Mouse (Mus musculus): ENCODE results near the gene Dyx1c1.
A peak's percentile ranks its signal among the peaks of the same experiment; 100 is the strongest.

Dyx1c1 gene

DNA sequence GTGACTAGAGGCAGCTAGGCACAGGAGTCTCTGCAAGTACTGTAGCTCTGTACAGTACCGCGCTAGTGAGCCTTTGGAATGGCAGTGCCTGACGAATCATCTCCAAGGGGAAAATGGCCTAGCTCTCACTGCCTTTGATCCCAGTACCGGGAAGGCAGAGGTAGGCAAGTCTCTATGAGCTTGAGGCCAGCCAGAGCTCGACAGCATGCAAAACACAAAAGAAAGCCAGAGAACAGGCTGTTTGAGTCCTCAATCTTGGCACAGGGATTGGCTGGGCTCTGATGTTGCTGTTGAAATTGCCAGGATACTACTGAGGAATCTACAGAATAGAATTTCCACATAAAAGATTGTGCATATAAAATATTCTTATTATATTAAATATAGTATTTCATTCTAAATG, 13.8 kb downstream of the Dyx1c1 start:
- DNase-seq (ENCODE audit: extremely low read depth, low read depth, low spot score) = no peak

DNA sequence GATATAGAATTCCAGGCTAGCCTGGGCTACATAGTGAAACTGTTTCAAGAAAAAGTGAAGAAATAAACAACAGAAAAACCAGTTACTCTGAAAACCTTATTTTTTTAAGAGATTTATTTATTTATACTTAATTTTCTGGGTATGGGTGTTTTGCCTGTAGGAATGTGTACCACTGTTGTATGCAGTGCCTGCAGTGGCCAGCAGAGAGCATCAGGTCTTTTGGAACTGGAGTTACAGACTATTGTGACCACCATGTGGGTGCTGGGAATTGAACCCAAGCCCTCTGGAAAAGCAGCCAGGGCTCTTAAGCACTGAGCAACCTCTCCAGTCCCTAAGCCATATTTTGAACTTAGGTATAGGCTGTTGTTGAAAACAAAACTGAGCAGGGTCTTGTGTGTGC, 14.4 kb downstream of the Dyx1c1 start:
- DNase-seq (ENCODE audit: extremely low read depth, low read depth, low spot score) = no peak

DNA sequence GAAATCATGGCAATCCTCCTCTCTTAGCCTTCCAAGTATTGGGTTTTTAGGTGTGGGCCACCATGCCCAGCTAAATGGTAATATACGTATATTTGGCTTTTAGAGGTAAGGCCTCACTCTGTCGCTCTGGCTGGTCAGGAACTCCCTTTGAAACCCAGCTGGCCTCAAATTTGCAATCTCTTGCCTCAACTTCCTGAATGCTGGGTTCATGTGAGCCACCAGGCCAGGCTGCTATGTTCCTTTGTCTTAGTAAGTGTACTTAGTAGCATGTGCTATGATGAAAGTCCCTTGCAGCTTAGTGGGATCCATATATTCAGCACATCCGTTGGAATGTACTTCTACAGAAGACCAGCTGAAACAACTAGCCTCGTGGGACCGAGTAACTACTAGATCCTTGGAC, 16.1 kb downstream of the Dyx1c1 start:
- no peak for DNase-seq (ENCODE audit: extremely low read depth, low read depth, low spot score)

DNA sequence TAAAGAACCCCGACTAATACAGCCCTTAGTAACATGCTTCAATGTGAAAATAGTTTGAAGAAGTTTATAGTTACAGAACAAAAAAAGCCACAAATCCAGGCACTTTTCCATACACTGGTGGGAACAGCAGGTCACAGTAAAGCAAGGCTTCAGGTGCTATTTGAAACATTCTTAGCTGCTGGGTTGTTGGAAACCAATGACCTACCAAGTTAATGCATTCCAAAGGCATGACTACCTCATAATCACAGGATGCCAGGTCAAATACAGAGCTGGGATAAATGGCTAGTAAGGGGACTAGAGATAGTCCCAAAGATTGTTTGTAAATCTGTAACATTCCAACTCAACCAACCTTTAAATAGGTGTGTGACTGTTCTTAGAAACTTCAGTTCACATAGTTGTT, 16.7 kb downstream of the Dyx1c1 start:
- DNase-seq (ENCODE audit: extremely low read depth, low read depth, low spot score) = no peak

DNA sequence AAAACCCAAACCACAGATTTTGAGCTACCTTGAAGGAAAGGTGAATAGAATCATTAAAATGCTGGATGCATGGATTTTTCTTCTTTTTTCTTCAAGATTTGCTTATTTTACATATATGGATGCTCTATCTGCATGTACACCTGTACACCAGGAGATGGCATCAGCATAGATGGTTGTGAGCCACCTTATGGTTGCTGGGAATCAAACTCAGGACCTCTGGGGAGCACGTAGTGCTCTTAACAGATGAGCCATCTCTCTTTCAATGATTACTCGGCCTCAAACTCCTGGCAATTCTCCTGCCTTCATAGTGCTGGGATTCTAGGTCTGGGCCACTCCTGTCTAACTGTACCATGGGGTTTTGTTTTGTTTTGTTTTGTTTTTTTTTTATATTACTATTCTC, 24.5 kb downstream of the Dyx1c1 start:
- DNase-seq (ENCODE audit: extremely low read depth, low read depth, low spot score) = no peak

DNA sequence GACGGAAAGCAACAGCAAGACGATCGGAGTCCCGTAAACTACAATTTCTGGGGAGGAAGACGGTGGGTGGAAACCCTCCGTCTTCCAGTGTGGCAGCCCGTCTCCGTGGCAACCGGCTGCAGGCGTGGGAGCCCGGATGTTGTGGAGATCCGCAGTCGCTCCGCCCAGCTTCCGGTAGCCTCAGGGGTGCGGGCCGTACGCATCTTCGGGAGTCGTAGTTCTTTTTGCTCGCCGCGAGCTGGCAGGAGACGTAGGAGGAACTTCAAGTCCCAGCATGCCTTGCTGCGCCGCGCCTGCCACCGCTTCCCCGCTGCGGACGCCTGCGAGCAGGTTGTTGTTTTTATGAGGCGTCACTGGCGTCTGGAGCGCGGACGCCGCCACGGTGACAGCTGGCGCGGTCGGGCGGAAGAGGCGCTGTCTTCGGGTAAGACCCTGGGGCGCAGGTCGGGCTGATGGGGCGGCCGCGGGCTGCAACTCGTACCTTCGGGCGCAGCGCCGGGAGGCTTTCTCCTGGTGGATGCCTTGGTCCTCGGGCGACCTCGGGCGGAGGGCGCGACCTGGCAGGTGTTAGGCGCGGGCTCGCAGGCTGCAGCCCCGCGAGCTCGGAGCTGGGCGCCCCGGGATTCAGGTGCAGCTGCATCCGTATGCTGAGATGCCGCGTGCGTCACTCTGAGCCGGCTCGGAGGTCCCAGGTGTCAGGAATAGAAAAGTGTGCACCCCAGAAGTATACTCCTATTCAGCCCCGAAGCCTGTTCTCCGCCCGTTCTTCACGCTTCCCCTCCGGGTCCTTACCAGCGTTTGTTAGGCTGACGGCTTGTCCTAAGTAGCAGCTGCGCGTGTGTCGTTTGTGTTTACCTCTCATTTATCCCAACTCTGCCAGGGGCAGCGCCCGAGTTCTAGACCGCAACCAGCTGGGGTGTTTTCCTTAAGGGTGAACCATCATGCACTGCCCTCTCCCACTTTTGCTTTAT, 26.9 kb downstream of the Dyx1c1 start, which contains the start of the genes Ccpg1os and Ccpg1:
Ccpg1os (minus strand) TSS at position 133 of the 971 bp plus-strand sequence.
Ccpg1 (plus strand) TSS at position 180 of the 971 bp plus-strand sequence.
- peak; percentile 85 for DNase-seq (ENCODE audit: extremely low read depth, low read depth, low spot score)

DNA sequence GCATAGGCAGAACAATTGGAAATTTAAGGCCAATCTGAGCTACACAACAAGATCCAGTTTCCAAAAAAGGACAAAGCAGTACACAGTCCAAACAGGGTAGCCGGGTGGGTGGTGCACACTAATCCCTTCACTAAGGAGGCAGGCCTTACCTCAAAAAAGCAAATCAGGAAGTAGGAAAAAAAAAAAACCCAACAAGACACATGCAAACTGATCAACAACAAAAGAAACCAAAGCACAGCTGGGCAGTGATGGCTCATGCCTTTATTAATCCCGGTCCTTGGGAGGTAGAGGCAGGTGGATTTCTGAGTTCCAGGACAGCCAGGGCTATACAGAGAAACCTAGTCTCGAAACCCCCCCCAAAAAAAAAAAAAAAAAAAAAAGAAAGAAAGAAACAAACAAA, 29.1 kb downstream of the Dyx1c1 start:
- no peak for DNase-seq (ENCODE audit: extremely low read depth, low read depth, low spot score)

DNA sequence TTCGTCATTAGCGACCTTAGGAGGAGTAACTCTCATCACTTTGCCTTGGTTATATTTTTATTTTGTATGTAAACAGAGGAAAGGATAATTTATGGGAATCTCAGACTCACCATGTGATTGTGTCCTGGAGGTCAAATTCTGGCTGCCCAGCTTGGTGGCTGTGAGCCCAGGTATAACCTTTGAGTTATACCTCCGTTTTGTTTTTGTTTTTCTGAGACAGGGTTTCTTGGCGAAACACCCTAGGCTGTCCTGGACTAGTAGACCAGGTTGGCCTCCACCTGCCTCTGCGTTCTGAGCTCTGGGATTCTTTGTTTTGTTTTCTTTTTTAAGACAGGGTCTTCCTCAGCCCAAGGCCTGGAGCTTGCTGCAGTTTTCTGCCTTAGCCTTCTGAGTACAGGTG, 30.1 kb downstream of the Dyx1c1 start:
- no peak for DNase-seq (ENCODE audit: extremely low read depth, low read depth, low spot score)

DNA sequence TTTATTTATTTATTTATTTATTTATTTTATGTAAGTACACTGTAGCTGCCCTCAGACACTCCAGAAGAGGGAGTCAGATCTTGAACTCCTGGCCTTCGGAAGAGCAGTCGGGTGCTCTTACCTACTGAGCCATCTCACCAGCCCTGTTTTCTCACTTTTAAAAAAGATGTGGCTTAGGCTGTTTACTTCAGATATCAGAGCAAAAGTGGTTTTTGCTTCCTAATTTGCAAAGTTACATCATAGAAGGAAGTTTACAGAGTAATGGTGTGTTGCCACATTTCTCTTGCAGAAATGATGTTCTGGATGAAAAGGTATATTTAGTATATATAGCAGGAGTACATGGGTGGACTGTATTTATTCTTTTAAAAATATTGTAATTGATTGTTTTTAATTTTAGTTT, 32.8 kb downstream of the Dyx1c1 start:
- no peak for DNase-seq (ENCODE audit: extremely low read depth, low read depth, low spot score)

DNA sequence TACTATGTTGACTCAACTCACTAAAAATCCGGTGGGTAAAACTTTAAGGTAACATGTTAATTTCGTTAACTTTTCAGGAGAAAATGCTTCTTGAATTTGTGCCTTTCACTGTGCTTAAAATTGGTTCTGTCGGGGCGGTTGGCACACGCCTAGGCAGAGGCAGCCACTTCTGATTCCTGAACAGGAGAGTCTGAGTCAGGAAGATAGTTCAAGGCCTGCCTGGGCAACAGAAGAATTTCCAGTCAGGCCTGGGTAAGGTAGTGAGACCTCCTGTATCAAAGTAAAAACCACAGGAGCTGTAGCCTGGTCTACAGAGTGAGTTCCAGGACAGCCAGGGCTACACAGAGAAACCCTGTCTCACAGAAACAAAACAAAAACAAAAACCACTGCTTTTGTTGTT, 34.0 kb downstream of the Dyx1c1 start:
- DNase-seq (ENCODE audit: extremely low read depth, low read depth, low spot score) = no peak

DNA sequence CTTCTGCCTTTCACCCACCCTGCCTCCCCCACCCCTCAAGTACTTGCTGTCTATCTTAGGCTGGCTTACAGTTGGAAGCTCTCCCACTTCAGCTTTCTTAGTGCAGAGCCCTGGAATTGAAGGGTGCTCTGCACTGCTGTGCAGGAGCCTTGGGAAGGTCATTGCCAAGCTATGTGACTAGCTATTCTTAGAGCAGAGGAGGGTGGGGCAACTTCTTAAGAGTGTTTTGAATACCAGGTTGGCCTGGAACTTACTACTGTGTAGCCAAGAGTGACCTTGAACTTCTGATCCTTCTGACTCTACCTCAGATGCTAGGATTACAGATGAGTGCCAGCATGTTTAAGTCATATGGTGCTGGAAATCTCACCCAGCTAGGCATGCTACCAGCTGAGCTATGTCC, 37.6 kb downstream of the Dyx1c1 start:
- no peak for DNase-seq (ENCODE audit: extremely low read depth, low read depth, low spot score)

DNA sequence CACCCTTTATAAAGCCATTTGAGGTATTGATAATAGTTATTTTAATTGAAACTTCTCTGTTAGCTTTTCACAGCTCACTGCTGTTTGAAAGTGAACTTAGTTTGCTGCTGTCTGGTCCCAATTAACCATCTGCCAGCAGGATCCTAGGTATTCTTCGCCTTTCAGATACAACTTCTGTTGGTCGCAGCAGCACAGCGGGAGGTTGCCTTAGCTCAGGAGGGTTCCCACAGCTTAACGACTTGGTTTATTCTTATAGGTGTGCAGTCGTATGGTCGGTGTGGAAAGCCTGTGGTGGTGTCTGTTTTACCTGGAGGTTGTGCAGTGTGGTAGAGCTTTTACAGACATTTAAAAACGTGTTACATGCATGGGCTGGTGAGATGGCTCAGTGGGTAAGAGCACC, 38.2 kb downstream of the Dyx1c1 start:
- no peak for DNase-seq (ENCODE audit: extremely low read depth, low read depth, low spot score)

DNA sequence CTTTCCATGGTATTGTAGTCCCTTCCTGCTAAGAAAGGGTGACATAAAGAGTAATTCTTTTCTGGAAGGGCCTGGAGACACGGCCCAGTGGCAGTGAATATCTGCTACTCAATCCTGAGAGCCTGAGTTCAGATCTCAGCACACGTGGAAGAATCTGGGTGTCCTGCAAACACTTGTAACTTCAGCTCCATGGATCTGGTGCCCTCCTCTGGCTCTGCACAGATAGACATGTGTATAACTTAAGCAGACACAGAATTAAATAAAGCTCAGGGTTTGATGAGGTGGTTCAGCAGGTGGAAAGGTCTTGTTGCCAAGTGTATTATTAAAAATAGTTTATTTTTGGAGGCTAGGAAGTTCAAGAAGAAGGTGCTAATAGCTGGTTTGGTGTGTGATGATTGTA, 41.9 kb downstream of the Dyx1c1 start:
- no peak for DNase-seq (ENCODE audit: extremely low read depth, low read depth, low spot score)

DNA sequence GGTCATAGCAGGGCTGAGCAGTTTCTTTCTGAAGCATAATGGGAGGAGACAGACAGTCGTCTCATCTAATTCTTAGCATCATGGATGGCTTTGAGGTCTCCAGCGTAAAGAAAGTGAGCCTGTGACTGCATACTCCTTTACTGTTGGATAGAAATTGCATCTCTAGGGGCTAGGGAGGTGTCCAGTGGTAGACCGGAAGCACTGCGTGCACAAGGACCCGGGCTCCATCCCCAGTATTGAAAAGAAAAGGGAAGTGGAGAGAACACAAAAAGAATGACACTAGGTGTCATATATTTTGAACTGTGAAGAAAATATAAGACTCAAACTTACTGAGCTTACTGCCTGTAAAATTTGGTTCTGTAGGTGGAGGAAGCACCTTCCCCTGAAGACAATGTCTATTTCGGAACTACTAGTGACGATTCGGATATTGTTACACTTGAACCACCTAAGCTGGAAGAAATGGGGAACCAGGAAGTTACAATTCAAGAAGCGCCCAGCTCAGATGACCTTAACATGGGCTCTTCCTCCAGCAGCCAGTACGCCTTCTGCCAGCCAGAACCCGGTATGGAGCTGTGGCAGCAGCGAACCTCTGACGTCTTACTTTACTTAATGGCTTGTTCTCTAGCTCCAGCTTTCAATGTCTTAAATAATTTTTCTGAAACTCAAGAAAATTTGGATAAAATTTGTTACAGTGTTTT, 42.9 kb downstream of the Dyx1c1 start:
- no peak for DNase-seq (ENCODE audit: extremely low read depth, low read depth, low spot score)

DNA sequence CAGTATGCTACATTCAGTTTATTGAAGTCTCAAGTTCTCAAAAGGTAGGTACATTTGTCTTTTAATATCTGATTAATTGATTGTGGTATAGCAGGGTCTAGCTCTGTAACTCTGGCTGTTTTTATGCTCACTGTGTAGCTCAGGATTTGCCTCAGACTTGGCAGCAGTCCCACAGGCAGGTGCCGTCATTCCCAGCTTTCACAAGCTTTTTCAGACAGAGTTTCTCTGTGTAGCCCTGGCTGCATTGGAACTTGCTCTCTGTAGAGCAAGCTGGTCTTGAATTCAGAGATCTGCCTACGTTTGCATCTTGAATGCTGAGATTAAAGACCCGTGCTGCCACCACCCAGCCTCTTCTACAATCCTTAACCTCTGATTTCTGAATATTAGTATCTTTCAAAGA, 43.6 kb downstream of the Dyx1c1 start:
- DNase-seq (ENCODE audit: extremely low read depth, low read depth, low spot score) = no peak

DNA sequence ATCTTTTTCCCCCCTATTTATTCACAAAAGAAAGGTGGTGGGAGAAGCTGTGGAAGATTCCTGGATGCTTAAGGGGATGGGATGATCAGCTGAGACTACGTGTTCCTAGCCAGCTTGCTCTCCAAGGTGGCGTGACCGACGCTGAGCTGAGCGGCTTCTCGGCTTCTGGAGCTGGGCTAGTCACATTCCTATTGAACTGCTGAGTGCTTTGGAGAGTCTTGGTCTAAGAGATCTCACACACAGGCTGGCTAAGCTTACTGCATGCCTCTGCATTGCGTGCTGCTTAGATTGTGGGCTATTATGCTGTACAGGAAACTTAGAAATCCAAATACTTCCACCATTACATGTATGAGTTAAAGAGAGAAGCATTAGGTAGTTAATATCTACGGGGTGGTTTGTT, 45.5 kb downstream of the Dyx1c1 start:
- DNase-seq (ENCODE audit: extremely low read depth, low read depth, low spot score) = no peak

DNA sequence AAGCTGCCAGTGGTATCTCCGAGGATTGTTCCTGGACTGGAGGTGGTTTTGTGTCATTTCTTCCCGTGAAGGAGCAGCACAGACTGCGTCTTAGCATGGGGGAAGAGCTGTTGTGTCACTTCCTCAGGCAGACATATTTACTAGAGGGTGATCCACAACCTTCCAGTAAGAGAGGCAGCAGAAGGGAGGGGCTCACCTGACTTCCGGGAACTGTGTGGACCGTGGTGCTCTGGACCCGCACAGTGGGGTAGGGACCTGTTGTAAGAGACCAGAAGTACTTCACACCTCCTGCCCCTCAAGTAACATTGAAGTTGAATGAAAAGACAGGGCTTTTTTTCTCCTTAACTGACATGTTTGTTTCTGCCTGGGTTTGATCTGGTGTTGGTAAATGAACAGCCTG, 46.5 kb downstream of the Dyx1c1 start:
- DNase-seq (ENCODE audit: extremely low read depth, low read depth, low spot score) = no peak

DNA sequence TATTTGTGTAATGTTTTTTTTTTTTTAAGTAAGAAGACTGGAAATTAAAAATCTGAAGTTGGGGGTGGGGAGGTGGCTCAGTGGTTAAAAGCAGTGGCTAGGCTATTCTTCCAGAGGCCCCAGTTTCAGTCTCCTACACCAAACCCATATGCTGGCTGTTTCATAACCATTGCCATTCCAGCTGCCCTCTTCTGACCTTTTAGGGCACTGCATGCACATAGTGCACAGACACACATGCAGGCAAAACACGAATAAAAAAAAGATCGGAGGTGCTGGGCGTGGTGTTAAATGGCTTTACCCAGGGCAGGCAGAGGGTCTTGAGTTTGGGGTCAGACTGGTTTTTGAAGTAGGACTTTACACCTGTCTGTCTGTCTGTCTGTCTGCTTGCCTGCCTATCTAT, 47.6 kb downstream of the Dyx1c1 start:
- no peak for DNase-seq (ENCODE audit: extremely low read depth, low read depth, low spot score)

DNA sequence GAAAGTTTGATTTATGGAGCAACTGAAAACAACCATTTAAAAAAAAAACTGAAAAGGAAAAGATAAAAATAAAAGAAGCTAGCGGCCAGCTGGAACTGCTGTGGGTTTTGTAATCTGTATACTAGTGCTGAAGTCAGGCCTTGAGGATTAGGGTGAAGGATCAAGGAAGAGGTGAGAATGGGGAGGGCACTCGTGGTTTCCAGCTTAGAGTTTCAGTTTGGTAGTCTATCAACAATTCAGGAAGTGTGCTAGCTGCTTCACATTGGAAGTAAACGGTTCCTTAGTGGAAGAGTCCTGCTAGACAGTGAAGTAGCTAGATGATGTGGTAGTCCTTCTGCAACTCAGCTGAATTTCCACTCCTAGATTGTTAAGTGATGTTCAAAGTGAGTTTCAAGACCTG, 49.8 kb downstream of the Dyx1c1 start:
- no peak for DNase-seq (ENCODE audit: extremely low read depth, low read depth, low spot score)

DNA sequence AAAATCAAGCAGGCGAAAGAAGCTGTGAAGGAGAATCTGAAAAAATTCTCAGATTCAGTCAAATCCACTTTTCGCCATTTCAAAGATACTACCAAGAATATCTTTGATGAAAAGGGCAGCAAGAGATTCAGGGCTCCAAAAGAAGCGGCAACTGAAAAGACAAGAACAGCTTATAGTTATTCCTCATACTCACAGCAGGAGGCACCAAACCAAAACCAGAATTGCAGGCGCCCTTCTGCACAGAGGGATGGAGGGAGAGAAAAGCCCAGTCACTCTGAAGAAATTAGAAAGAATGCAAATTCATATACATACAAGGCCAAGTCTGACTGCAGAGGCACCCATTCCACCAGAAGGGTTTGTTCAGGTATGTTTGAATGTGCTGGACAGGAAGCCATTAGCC, 54.0 kb downstream of the Dyx1c1 start:
- DNase-seq (ENCODE audit: extremely low read depth, low read depth, low spot score) = no peak

DNA sequence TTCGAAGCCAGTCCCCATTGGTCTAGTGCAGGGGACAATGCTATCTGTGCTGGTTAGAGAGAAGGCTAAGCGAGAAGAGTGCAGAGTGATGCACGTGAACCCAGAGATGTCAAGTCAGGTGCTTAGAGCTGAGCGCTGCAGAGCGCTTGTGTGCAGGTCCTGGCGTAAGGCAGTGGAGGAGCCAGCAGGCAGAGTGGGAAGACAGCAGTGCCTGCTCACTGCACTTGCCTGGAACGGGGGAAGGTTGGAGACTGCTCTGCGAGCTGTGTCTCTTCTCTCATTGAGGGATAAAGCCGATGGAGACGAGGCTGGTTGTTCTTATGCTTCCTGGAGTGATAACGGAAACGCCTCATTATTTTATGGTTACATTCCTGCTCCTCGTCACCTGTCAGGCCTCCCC, 56.1 kb downstream of the Dyx1c1 start:
- no peak for DNase-seq (ENCODE audit: extremely low read depth, low read depth, low spot score)

DNA sequence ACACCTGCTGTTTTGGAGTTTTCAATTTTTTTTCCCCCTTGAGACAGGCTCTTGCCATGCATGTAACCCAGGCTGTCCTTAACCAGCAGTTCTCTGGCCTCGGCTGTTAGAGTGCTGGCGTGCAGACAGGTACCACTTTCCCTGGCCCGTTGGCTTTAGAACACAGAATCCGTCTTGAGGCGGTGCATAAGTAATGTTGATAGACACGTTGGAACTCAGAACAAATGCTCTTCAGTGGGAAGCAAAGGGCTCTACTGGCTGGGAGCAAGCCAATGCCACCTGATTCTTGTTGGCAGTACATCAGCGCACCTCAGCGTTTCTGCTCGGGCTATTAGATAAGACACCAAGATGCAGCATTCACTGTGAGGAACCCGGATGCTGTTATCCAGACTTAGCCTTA, 61.3 kb downstream of the Dyx1c1 start:
- no peak for DNase-seq (ENCODE audit: extremely low read depth, low read depth, low spot score)
